Mouse (Mus musculus): ENCODE results near the gene Ankrd53. TPM values are rescaled to one million over a fixed set of nuclear protein-coding genes. Genes with fewer than 3 reads are reported as not detected.
A peak's percentile ranks its signal among the peaks of the same experiment; 100 is the strongest.

The Ankrd53 gene
- polyA plus RNA-seq, 1 experiment from 2014 or later: not detected

DNA sequence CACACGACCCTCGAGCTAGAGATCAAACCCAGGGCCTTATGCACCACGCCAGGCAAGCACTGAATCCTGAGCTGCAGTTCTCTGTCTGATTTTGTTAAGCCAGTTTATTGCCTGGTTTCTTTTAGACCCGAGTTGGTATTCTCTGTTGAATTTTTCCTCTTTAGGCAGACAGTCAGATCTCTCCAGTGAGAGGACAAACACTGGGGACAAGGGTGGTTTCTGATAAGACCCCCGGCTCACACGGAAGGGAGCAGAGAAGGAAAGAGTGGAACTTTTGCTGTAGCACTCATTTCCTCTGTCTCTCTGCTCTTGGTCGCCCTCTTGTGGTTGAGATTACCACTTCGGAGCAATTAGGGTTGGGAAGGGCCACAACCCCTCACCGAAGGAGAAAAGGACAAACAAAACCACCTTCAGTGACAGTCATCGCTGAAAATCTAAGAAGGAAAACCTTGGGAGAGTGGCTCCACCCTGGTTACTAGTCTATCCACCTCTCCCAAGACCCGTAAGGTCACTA, 12.2 kb upstream of the Ankrd53 start:
- DNase-seq (peak; percentile 68), ATAC-seq (no peak)
- H3K36me3 ChIP-seq (replicated peaks; ENCODE audit: insufficient read depth, low read length): no peaks in the 10 kb centered on the region
- H3K27ac ChIP-seq (ENCODE audit: low read depth): no peak overlapping the region
- H3K4me2 ChIP-seq (ENCODE audit: low read depth, low read length): peak overlapping the region; percentile 26; the same call in 1 of the 2 replicates
- H3K27me3 ChIP-seq (ENCODE audit: insufficient read depth, low read length): peaks cover 9% of the 10 kb centered on the region
- H3K9ac ChIP-seq (replicated peaks): 0 out of 2 replicates have a peak overlapping the region, but pooled peaks have one; percentile 16
- H3K9me3 ChIP-seq (ENCODE audit: low read length): no peaks in the 10 kb centered on the region
- 8% methylated on average over 11 of the region's 11 CpGs for WGBS (ENCODE audit: insufficient replicate concordance)
- no peak for TF ChIP-seq EP300 (IDR thresholded peaks at IDR 0.05; ENCODE audit: low read depth)
- TF ChIP-seq CTCF (IDR thresholded peaks at IDR 0.05; ENCODE audit: low read depth): peak; percentile 86
- no peak overlapping the region for H3K4me3 ChIP-seq (ENCODE audit: low read depth, low read length)
- H3K4me1 ChIP-seq (ENCODE audit: insufficient read depth): peaks cover 1% of the 10 kb centered on the region; the same call in 1 of the 2 replicates

DNA sequence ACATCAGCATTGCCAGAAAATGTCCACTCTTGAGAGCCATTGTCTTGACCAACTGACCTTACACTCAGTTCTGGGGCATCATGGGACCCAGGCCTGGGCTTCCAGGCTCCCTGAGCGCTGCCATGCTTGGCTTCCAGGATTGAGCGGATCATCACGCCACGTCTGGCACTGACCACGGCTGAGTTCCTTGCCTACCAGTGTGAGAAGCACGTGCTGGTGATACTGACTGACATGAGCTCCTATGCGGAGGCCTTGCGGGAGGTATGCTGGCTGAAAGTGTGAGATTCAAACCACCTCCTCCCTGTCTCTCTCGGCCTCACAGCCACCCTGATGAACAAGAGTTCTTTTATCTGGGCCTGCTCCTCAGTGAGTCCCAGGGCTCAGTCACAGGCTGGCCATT, 6.4 kb upstream of the Ankrd53 start:
- ATAC-seq (no peak), DNase-seq (no peak)
- Histone ChIP-seq H3K4me2 (ENCODE audit: low read depth, low read length) (no peak overlapping the region), H3K4me1 (ENCODE audit: insufficient read depth) (no peaks in the 10 kb centered on the region; the same call in 1 of the 2 replicates), H3K36me3 (replicated peaks; ENCODE audit: insufficient read depth, low read length) (no peaks in the 10 kb centered on the region), H3K9ac (replicated peaks) (no peak overlapping the region), H3K4me3 (ENCODE audit: low read depth, low read length) (no peak overlapping the region), H3K9me3 (ENCODE audit: low read length) (no peaks in the 10 kb centered on the region), H3K27me3 (ENCODE audit: insufficient read depth, low read length) (peaks cover 33% of the 10 kb centered on the region), H3K27ac (ENCODE audit: low read depth) (no peak overlapping the region)
- no peak for TF ChIP-seq EP300 (IDR thresholded peaks at IDR 0.05; ENCODE audit: low read depth)
- TF ChIP-seq CTCF (IDR thresholded peaks at IDR 0.05; ENCODE audit: low read depth): no peak
- 64% methylated on average over 9 of the region's 9 CpGs for WGBS (ENCODE audit: insufficient replicate concordance)

DNA sequence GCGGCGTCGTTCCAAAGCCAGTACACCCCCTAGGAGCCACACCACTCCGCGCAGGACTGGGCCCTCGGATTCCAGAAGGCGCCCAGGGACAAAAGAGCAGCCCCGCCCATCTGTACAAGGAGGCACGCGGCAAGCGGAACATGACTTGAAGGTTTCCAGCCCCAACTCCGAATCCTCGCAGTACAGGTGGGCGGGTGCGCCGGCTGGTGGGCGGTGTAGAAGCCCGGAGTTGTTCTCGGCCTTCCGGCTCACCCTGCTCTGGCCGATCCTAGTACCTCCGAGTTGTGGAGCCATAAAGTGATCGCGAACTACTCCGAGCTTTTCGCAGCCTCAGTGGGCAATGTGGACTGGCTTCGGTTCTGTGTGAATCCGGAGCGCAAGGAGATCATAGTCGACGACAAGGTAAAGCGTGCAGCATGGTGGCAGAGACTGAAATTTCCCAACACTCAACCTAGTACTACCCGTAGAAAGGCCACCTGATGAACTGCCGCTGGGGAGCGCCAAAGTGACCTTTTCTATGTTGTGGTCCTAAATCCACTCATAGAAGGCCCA, 512 bp downstream of the Ankrd53 start:
- H3K4me1 ChIP-seq (ENCODE audit: insufficient read depth): peaks cover 8% of the 10 kb centered on the region
- H3K9ac ChIP-seq (replicated peaks): no peak overlapping the region; the same call in 1 of the 2 replicates
- H3K4me3 ChIP-seq (ENCODE audit: low read depth, low read length): peak overlapping the region; percentile 20; the same call in 1 of the 2 replicates
- no peak overlapping the region for H3K27ac ChIP-seq (ENCODE audit: low read depth)
- WGBS (ENCODE audit: insufficient replicate concordance): 5% methylated on average over 35 of the region's 35 CpGs
- no peaks in the 10 kb centered on the region for H3K36me3 ChIP-seq (replicated peaks; ENCODE audit: insufficient read depth, low read length)
- ATAC-seq (peak; percentile 76), DNase-seq (peak; percentile 30)
- peak overlapping the region; percentile 64 for H3K4me2 ChIP-seq (ENCODE audit: low read depth, low read length)
- peaks cover 39% of the 10 kb centered on the region for H3K27me3 ChIP-seq (ENCODE audit: insufficient read depth, low read length)
- H3K9me3 ChIP-seq (ENCODE audit: low read length): no peaks in the 10 kb centered on the region
- TF ChIP-seq EP300 (IDR thresholded peaks at IDR 0.05; ENCODE audit: low read depth): no peak
- TF ChIP-seq CTCF (IDR thresholded peaks at IDR 0.05; ENCODE audit: low read depth): peak; percentile 45

GRCm38 (mm10) chr6:83766982-83767381, 4.5 kb downstream of the Ankrd53 start:
- WGBS (ENCODE audit: insufficient replicate concordance): 73% methylated on average over 3 of the region's 3 CpGs
- DNase-seq: no peak
- Histone ChIP-seq H3K4me2 (ENCODE audit: low read depth, low read length) (no peak overlapping the region), H3K4me3 (ENCODE audit: low read depth, low read length) (no peak overlapping the region), H3K27ac (ENCODE audit: low read depth) (no peak overlapping the region), H3K9ac (replicated peaks) (no peak overlapping the region), H3K9me3 (ENCODE audit: low read length) (no peaks in the 10 kb centered on the region), H3K36me3 (replicated peaks; ENCODE audit: insufficient read depth, low read length) (peaks cover 14% of the 10 kb centered on the region), H3K4me1 (ENCODE audit: insufficient read depth) (peaks cover 8% of the 10 kb centered on the region), H3K27me3 (ENCODE audit: insufficient read depth, low read length) (peaks cover 12% of the 10 kb centered on the region)
- TF ChIP-seq CTCF (IDR thresholded peaks at IDR 0.05; ENCODE audit: low read depth) (no peak), EP300 (IDR thresholded peaks at IDR 0.05; ENCODE audit: low read depth) (no peak)
- ATAC-seq: no peak

DNA sequence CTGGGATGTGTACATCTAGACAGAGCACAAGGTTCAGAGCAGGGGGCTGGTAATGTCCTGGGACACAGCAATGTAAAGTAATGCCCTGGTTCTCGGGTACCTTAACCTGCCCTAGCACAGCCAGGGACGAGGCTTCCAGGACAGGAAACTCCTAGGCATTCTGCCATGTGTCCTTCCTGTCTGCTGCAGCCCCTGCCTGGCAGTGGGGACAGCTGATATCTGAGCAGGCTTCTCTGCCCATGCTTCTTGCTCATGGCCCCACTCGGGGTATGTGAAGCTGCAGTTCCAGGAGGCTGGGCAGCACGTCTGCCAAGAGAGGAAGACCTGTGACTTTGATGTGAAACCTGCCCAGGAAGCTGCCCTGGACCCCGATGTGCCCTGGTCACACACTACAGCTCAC, 6.0 kb downstream of the Ankrd53 start:
- TF ChIP-seq CTCF (IDR thresholded peaks at IDR 0.05; ENCODE audit: low read depth) (no peak), EP300 (IDR thresholded peaks at IDR 0.05; ENCODE audit: low read depth) (no peak)
- 0 out of 2 replicates have a peak, but pooled peaks cover 2% of the 10 kb centered on the region for H3K27me3 ChIP-seq (ENCODE audit: insufficient read depth, low read length)
- WGBS (ENCODE audit: insufficient replicate concordance): 56% methylated on average over 5 of the region's 5 CpGs

GRCm38 (mm10) chr6:83774126-83774525, 11.7 kb downstream of the Ankrd53 start:
- Histone ChIP-seq H3K4me2 (ENCODE audit: low read depth, low read length) (peak overlapping the region; percentile 89), H3K9me3 (ENCODE audit: low read length) (no peaks in the 10 kb centered on the region), H3K36me3 (replicated peaks; ENCODE audit: insufficient read depth, low read length) (peaks cover 28% of the 10 kb centered on the region), H3K27ac (ENCODE audit: low read depth) (peak overlapping the region; percentile 90), H3K9ac (replicated peaks) (peak overlapping the region; percentile 98; the same call in 1 of the 2 replicates), H3K4me1 (ENCODE audit: insufficient read depth) (peaks cover 17% of the 10 kb centered on the region; the same call in 1 of the 2 replicates), H3K4me3 (ENCODE audit: low read depth, low read length) (peak overlapping the region; percentile 95), H3K27me3 (ENCODE audit: insufficient read depth, low read length) (no peaks in the 10 kb centered on the region)
- 47% methylated on average over 9 of the region's 9 CpGs for WGBS (ENCODE audit: insufficient replicate concordance)
- no peak for TF ChIP-seq EP300 (IDR thresholded peaks at IDR 0.05; ENCODE audit: low read depth)
- no peak for TF ChIP-seq CTCF (IDR thresholded peaks at IDR 0.05; ENCODE audit: low read depth)
- peak; percentile 48 for ATAC-seq
- DNase-seq: peak; percentile 54

More for the DNA sequence above, 6.0 kb downstream of the Ankrd53 start:
- ATAC-seq: 0 out of 2 replicates have a peak, but pooled peaks have one; percentile 43
- no peak overlapping the region for H3K4me2 ChIP-seq (ENCODE audit: low read depth, low read length)
- no peak overlapping the region for H3K27ac ChIP-seq (ENCODE audit: low read depth)
- H3K36me3 ChIP-seq (replicated peaks; ENCODE audit: insufficient read depth, low read length): peaks cover 27% of the 10 kb centered on the region
- no peak for DNase-seq
- H3K4me1 ChIP-seq (ENCODE audit: insufficient read depth): peaks cover under 1% of the 10 kb centered on the region; the same call in 1 of the 2 replicates
- H3K9me3 ChIP-seq (ENCODE audit: low read length): no peaks in the 10 kb centered on the region
- H3K4me3 ChIP-seq (ENCODE audit: low read depth, low read length): no peak overlapping the region
- no peak overlapping the region for H3K9ac ChIP-seq (replicated peaks)

All from liver, postnatal 0 days (tissue).